Mouse (Mus musculus) bone marrow, adult 2 months (tissue): ENCODE results near the gene Tmem88b.

Experiments used
- CTCF ChIP-seq: fragments of 200-500 bp; IDR thresholded peaks from 2 replicates; pipeline ENCODE4 v1.5.1; 2011; ENCODE audit warnings: low read length, control low read depth; ENCODE audit not compliant: control insufficient read depth, insufficient read depth
- POLR2A ChIP-seq: fragments of 200-500 bp; IDR thresholded peaks from 2 replicates; pipeline ENCODE4 v1.6.1; 2011; ENCODE audit warnings: low read depth, mild to moderate bottlenecking, control low read depth, low read length, borderline replicate concordance; ENCODE audit not compliant: control insufficient read depth

GRCm38 (mm10) chr4:155761356-155762099, 24.1 kb downstream of the Tmem88b start:
- no peak for TF ChIP-seq POLR2A
- TF ChIP-seq CTCF = no peak
